Mouse (Mus musculus): ENCODE results near the gene Lman2l.

The Lman2l gene

DNA sequence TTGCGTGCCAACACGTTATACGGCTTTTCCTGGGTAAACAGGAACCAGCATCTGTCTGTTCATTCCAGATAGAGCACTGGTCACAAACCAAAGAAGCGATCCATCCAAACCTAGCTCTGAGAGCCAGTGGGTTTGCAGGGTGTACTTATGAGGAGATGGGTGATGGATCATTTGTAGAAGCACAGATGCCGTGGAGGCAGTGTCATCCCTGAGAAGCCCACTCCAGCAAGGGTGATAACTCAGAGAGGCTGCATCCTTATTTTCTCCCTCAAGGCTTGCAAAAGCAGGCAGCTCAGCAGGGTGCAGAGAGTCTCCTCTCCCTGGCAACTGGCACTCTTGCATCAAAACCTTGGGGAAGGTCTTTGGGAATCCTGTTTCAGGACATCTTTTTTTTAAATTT is 13.1 kb upstream of the Lman2l start:
- no peak for DNase-seq (ENCODE audit: low spot score)

DNA sequence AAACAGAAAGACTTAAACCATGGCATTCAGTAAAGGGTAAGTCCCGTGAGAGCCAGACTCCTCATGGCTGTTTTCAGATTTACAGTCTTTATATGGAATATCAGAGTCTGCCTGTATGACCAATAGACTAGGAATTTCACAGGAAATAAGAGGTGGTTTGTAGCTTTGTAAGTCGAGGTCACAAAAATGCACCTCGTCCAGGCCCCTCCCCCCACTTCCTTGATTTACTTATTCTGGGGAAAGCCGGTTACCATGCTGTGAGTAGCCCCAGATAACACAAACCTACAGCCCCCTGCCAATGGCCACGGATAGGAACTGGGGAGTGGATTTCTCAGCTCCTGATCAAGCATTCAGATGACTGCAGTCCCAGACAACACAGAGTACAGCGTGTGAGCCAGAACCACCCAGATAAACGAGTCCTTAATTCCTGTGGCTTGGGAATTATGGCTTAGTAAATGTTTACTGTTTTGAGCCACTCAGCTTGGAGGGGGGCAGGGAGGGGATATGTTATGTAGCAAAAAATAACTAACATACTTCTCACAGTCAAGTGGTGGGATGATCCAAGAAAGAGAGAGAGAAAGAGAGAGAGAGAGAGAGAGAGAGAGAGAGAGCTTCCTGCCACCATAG is 12.4 kb upstream of the Lman2l start:
- no peak for DNase-seq (ENCODE audit: low spot score)

DNA sequence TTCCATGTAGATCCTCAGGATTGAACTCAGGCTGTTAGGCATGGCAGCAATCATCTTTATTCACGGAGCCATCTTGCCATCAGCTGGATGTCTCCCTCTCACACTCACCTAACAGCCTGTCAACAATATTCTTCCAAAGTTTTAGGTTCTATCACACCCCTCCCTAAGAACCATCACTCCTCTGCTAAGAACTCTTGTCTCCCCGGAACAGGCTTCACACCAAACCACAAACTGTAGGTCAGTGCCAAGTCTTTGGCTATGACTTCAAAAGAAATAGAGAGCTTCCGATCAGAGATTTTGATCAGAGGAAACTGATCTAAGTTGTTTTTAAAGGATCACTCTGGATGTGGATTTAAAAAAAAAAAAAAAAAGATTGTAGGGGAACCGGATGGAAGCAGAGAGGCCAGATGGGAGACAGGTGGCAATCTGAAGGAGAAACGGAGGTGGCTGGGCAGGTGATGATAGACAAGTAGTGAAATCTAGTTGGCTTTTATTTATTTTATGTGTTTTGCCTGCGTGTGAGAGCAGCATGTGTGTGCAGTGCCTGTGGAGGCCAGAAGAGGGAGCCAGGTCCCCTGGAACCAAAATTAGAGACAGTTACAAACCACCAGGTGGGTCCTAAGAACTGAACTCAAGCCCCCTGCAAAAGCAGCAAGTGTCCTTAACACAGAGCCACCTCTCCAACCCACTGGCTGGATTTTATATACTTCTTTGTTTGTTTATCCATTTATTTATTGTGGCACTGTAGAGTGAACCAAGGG is 9.2 kb upstream of the Lman2l start:
- no peak for DNase-seq (ENCODE audit: low spot score)

DNA sequence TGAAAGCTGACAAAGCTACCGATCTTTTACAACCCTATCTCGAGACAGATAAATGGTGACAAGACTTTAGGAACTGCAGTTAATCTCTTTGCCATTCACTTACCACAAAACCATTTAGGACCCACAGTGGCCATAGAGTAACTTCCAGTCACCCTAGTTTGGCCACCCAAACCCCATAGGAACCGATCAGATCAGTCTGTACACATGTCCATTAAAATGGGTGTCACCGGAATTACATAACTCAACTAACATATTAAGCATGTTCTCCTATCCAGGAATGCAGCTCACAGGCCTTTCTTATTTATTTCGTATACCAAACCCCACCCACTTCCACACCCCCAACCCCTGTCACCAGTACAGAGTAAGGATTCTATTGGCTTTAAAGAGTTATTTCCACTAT is 1.8 kb upstream of the Lman2l start:
- no peak for DNase-seq (ENCODE audit: low spot score)

DNA sequence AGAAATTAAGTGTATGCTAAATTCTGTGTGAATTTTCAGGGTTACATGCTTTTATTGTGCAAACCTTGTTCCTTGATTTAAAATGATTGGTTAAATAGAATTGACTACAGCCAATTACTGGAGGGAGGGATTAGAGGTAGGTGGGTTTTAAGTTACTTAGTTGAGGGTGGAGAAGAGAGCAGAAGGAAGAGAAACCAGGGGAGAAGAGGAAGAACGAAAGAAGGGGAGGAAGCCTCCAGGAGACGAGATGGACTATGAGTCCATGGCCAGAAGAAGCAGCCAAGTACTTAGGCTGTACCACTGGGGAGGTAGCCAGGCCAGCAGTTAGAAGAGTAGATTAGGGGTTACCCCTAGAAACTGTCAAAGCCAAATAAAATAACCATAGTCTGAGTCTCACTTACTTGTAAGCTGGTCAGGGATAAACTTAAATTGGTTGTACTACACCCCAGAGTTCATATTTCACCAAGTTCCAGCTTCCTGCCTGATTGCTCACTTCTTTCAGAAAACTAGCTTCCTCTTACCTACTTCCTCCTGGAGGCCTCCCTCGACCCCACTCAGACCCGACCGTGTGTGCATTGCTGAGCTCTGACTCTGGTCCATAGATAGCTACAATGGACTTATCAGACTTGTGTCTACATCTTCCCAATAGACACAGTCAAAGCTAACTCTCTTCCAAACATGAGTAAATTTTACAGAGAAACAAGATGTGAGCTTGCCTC is 1.2 kb upstream of the Lman2l start:
- DNase-seq (ENCODE audit: low spot score): no peak

DNA sequence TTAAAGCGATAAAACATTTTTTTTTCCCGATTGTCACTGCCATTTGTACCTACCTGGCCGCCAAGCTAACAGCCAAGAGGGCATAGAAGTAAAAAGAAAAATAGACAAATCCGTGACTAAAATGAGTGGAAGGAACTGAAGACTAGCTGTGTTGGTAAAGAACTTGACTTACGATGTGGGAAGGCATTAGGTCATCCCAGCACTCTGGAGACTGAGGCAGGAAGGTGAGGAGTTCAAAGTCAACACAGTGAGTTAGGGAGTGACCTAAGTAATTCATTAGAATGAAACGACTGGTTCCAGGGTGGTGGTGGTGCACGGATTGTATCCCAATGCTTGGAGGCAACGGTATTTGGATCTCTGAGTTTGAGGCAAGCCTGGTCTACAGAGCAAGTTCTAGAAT is 437 bp upstream of the Lman2l start:
- DNase-seq (ENCODE audit: low spot score): no peak

DNA sequence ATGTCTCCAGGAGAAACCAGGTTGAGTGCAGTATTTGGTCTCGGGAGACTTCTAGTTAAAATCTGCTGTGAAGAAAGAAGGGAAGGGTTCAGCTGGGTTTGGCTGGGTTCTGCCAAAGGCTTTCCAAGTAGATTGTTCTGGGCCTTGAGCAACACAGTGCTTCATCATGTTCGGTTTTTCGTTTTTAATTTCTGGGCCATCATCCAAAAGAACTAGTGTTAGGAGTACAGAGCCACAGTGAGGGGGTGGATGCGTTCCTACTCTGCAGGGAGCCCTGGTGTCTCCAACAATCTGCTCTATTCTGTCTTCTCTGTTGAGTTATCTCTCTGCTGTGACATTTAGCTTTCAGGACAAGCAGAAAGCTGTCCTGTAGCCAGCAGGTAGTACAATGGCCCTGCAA is 4.0 kb downstream of the Lman2l start:
- peak; percentile 62 for DNase-seq (ENCODE audit: low spot score)

DNA sequence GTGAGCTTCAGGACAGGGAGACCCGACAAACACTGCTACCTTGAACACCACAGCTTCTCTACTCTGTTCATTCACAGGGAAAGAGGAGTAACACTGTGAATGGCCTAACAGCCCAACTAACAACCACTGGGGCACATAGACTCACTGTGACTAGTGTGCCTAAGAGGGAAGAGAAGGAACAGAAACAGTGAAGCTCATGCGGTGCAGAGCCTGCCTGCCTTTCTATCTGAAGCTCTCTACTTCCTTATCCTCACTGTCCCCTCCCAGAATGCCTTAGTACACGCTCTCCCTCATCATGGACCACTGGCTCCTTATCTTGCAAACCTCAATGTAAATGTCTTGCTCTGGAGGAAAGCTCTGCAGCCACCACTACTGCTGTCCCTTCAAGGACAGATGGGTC is 7.8 kb downstream of the Lman2l start:
- no peak for DNase-seq (ENCODE audit: low spot score)

DNA sequence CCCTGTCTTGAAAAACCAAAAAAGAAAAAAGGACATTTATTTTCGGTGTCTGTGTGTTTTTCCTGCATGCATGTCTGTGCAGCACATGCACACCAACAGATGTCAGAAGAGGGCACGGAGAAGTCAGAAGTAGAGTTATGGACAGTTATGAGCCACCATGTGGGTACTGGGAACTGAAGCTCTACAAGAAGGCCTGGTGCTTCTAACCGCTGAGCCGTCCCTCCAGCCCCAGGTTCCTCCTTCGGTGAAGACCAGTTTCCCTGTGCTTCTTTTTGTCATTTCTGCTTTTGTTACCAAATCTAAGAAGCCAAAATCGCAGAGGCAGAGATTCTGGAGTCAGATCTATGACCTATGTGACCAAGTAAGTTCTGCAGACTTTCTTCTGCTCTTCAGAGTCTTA is 8.6 kb downstream of the Lman2l start:
- no peak for DNase-seq (ENCODE audit: low spot score)

DNA sequence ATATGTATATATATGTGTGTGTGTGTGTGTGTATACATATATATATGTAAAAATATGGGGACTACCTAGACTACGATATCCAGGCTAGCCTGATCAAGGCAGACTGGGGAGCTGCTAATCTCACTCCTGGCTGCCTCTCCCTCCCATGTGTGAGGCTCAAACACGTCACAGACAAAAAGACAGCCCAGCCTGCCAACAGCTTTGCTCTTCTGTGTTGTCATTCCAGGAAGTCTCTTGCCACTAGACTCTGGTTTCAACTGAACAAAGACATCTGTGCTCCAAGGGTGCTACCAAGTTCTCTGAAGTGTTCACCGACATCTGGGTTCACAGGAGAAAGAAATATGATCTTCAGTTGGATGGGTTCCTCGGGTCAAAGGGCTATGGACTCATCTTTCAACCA is 10.0 kb downstream of the Lman2l start:
- no peak for DNase-seq (ENCODE audit: low spot score)

DNA sequence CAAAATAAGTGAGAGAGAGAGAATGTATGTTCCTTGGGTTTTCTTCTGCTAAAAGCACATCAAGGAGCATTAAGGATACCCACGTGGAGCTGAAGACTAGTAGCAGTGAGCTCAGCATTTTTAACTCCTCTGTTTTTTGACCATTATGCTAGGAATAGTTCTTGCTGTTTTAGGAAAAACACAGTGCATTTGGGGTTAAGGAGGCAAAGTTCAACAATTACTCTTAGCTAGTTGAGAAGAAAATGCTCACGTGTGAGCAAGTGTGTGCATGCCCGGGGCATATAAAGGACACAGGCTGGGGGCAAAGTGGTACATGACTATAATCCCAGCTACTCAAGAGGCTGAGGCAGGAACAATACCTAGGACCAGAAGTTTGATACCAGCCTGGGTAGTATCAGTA is 11.5 kb downstream of the Lman2l start:
- DNase-seq (ENCODE audit: low spot score): no peak

DNA sequence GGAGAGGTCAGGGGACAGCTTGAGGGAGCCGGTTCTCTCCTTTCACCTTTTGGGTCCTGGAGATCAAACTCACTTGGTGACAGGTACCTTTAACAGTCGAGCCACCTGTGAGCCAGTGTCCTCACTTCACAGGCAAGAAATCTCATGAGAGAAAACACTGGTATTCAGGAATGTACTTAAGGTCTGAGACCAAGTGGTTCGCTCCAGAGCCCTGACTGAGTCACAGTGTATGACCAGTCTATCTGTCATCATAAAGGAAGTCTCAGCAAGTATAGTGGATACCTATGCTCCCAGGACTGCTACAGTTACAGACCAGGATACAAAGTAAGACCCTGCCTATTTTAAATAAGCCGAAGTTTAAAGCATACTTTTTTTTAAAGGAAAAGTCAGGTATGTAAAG is 12.1 kb downstream of the Lman2l start:
- DNase-seq (ENCODE audit: low spot score): no peak

DNA sequence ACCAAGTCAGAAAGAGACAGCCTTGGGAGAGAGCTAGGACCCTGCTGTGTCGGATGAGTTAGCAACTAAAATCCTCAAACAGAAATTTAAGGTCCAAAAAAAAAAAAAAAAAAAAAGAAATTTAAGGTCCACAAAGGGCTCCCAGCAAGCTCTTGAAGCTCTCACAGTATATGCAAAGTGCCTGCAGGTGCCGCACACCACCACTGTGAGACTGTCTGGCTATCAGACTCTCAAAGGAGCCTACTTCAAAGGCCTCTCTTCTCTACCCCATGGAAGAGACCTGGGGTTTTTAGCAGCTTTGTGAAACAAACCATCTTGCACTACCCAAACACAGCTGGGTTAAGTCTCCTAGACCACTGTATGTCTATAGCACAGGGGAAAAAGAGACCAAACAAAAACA is 15.6 kb downstream of the Lman2l start:
- no peak for DNase-seq (ENCODE audit: low spot score)

DNA sequence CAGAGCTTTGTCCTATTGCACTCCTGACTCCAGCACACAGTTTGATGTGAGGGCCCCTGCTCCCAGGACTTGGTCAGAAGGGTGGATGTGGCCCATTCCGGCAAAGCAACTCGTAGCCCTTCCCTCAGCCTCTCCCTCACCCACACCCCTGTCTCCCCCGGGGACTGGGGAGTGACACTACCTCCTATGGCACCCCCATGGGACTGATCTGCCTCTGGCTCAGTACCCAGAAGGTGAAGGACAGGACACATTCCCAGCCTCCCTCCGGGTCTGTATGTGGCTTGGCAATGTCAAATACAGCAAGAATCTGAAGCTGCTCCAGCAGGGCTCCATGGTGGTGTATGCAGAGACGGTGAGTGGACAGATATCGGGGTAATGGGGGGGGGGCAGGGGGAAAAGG is 40.5 kb downstream of the Lman2l start:
- DNase-seq (ENCODE audit: low spot score): no peak

DNA sequence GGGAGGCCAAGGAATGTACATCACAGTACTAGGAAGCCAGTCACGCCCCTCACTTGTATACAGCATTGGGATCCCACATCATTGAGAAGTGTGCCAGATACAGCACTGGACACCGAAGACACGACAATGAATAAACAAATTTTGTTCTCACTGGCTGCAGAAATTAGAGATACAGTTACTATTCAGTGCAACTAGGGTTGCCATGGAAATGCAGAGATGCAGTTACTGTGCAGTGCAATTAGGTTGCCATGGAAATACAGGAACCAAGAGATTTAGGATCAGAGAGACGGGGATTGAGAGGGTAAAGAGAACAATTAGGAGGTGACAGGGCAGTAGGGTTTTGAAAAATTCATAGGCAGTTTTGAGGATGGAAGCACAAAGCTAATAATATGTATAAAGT is 43.6 kb downstream of the Lman2l start:
- peak; percentile 9 for DNase-seq (ENCODE audit: low spot score)

DNA sequence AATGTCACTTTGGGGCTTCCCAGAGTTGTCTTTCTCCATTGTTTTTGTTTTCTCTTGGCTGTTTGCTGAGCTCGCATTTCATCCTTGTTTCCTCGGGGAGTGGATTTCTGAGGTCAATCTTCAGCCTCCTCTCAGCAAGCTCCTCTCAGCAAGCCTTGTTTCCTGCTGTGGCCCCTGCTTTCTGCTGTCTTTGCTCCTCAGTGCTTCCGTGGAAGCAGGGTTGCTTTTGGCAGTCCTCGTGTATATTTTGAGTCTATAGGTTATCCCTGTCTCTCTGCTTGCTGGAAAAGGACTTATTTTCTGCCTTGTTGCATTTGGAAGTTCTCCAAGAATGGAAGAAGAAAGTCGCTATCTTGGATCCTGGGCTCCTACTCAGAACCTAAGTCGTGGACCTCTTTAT is 48.0 kb downstream of the Lman2l start:
- DNase-seq (ENCODE audit: low spot score): no peak

DNA sequence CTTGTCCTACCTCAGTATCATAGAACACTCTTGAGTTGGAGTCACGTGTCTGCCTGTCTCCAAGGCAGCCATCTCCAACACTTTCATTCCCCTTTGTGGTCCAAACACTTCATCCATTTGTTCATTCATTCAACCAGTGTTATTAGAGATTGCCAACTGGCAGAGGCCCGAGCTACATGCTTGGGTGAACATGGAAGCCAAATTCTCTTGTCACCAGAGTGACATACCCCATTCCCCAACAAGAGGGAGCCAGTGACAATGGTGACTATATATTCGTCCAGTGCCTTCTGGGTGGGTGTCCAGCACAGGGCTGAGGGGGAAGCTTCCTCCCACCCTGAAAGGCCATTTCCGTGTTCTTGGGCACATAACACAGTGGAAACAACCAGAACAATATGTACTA is 65.5 kb downstream of the Lman2l start:
- DNase-seq (ENCODE audit: low spot score): no peak

DNA sequence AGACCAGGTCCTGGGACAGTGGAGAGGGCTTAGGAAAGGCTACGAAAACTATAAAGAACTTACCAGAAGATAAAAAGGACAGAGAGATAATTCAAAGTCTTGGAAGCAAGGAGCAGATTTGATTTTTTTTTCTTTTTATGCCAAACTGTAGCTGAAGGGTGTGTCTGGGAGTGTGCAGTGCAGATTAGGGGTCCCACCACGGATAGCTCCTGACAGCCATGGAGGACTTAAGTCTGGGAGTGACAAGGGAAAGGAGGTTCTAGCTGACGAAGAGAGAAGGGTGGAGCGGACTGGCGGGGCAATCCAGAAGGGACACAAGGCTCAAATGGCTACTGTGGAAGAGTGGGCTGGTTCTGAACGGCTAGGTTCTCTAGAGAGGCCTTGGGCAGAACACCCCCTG is 66.2 kb downstream of the Lman2l start:
- no peak for DNase-seq (ENCODE audit: low spot score)

DNA sequence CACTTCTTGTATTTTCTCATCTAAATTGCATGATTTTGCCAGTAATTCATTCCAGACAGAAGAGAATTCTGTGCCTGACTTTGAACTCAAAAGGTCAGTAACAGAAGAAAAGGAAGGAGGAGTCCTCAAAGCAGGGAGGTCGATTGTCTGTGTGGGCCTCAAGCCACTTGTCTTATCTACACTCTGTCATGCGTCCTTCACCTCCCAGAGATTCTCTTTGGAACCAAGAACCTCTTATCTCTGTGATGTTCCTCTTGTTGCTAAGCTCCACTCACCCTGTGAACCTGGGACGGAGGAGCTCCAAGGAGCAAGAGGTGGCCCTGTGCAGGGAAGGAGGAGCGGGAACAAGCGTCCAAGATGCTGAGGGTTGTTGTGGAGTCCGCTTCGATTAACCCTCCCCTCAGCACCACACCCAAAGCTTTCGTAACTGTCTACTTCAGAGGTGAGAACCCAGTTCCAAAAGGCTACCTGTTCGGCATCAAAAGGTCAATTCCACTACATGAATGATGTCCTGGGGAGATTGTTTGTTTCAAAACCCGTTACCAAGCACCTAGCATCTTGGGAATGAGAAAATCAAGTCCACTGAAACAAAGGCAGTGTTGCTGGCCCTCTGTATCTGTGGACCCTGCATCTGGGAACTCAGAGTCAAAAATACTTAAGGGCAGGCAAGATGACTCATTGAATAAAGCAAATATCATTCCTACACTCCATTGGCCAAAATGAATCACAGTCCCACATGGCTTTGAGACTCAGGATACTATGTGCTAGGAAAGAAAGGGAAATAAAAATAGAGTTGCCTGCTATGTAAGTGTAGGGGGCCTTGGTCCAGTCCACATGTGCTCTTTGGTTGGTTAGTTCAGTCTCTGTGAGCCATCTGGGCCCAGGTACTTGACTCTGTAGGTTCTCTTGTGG is 72.9 kb downstream of the Lman2l start, which contains the start of gene Fer1l5:
Gene Fer1l5 (plus strand): TSS at position 358 of the 912 bp plus-strand sequence.
- no peak for DNase-seq (ENCODE audit: low spot score)

DNA sequence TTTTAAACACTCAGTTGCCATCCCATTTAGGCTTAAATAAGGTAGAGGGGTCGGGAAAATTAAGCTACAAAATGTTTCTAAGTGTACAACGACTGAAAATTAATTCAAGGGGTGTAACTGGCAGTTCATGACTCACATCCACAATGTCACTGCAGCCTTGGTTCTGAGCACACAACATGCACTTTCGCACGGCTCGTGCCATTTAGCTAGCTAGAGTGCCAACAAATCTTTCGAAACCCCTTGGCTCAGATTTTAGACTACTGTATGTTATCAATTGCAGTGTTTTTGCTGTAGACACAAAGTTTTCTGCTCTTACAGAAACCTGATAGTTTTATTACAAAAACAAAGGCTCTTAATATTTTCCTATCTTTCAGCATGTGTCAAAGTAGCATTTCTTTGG is 74.2 kb downstream of the Lman2l start:
- DNase-seq (ENCODE audit: low spot score): no peak
